Mouse (Mus musculus) A20 (cell line): Measurements from ENCODE around the gene Ptgdr2.

ENCODE experiments used
- DNase-seq: peaks from one replicate; pipeline ENCODE4 v3.0.0-alpha.2; 2011; ENCODE audit warnings: low read depth, low spot score

Ptgdr2 gene

DNA sequence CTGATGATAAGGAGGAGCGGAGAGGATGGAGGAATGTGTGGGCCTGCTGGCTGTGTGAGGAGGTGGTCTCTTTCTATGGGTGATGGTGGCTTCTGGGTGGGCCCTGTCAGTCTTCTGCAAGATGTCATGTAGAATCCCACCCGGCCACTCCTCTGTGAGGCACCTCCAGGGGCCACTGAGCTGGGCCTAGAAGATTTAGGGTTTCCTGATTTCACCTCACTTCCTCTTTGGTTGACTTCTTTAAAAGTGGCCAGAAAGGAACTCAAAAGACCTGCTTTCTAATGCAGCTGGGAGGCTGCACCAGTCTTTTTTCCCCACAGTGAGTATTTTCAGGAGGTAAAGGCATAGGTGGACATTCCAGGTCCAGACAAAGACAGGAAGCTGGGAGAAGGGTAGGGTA lies 6.3 kb upstream of the Ptgdr2 start:
- DNase-seq = peak; percentile 29

- DNase-seq = no peak
These were observed 1.9 kb upstream of the Ptgdr2 start for GRCm38 (mm10) chr19:10935029-10935428.

- DNase-seq = peak; percentile 54
These were observed 883 bp upstream of the Ptgdr2 start for GRCm38 (mm10) chr19:10936077-10936476.

GRCm38 (mm10) chr19:10938771-10939170 lies 1.8 kb downstream of the Ptgdr2 start:
- DNase-seq = no peak

GRCm38 (mm10) chr19:10940097-10940800 lies 3.3 kb downstream of the Ptgdr2 start:
- no peak for DNase-seq

DNA sequence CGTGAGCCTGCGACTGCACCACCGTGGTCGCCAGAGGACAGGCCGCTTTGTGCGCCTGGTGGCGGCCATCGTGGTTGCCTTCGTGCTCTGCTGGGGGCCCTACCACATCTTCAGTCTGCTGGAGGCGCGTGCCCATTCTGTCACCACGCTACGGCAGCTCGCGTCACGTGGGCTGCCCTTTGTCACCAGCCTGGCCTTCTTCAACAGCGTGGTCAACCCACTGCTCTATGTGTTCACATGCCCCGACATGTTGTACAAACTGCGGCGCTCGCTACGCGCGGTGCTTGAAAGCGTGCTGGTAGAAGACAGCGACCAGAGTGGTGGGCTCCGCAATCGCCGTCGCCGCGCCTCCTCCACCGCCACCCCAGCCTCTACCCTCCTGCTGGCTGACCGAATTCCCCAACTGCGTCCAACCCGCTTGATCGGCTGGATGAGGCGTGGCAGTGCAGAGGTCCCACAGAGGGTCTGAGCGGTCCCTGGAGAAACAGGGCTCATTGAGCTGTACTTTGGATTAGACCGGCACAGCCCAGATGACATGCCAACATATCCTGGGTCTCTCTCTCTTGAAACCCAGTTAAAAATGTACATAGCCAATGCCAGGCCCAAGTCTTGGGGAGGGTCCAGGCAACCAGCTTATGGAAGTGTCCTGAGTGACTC lies 4.0 kb downstream of the Ptgdr2 start:
- no peak for DNase-seq

- DNase-seq = peak; percentile 31
These were observed 7.0 kb downstream of the Ptgdr2 start for GRCm38 (mm10) chr19:10943955-10944354.

- DNase-seq = no peak
These were observed 9.5 kb downstream of the Ptgdr2 start for GRCm38 (mm10) chr19:10946506-10946905.

GRCm38 (mm10) chr19:10947219-10947618 lies 10.3 kb downstream of the Ptgdr2 start:
- no peak for DNase-seq

DNA sequence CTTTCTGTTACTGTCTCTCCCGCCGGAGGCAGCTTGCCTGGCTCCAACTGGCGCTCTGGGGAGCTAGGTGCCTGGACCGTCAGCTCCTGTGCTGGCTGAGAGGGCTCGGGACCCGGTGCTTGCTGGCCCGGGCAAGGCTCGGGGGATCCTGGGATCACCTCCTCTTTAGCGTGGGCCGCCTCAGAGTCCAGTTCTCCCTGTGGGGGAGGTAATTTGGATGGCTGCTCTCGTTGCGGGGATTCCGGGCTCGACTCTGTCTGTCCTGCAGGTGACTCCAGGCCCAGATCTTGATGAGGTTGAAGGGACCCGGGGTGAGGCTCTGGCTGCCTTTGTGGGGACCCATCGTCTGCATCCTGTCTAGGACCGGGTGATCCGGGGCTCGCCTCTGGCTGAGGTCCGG lies 11.5 kb downstream of the Ptgdr2 start:
- DNase-seq = peak; percentile 23

- peak; percentile 98 for DNase-seq
These were observed 12.2 kb downstream of the Ptgdr2 start, which contains the start of gene Ccdc86 for GRCm38 (mm10) chr19:10949112-10949511. Gene Ccdc86, minus strand, starts transcription at chr19:10949266.

- no peak for DNase-seq
These were observed 12.6 kb downstream of the Ptgdr2 start for GRCm38 (mm10) chr19:10949558-10949957.

GRCm38 (mm10) chr19:10952021-10952939 lies 15.3 kb downstream of the Ptgdr2 start:
- DNase-seq = no peak

- peak; percentile 75 for DNase-seq
These were observed 22.4 kb downstream of the Ptgdr2 start for GRCm38 (mm10) chr19:10959085-10959977.

DNA sequence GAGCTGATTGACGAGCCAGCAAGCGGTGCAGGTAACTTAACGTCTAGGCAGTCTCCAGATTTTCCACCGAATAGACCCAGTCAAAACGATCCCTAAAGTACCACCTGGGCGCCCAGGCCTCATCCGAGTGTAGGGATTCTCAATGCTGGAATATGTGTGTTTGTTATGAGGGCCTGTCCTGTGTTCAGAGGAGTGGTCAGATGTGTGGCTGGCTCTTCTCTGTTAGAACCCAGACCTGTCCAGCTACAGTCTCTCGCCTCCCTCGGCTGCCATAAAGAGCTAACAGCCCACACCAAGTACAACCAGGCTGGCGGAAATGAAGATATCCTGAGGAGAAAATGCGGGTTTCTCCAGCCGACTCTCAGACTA lies 23.0 kb downstream of the Ptgdr2 start:
- DNase-seq = no peak

DNA sequence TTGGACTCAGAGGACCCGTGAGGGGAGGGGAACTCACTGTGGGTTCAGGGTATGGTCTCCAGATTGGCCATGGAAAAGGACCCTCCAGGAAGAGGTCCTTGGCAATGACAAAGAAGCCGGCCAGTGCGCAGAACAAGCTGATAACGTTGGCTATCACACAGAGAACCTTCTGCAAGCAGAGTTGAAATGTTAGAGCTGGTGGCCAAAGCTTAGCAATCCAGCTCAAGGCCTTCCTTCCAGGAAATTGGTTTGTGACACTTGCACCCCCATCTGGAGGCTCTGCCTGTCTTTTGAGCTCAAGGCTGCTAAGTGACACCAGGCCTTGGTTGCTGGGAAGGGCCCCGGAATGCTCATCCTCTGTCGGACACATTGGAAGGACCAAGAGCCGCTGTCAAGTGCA lies 28.8 kb downstream of the Ptgdr2 start:
- no peak for DNase-seq

DNA sequence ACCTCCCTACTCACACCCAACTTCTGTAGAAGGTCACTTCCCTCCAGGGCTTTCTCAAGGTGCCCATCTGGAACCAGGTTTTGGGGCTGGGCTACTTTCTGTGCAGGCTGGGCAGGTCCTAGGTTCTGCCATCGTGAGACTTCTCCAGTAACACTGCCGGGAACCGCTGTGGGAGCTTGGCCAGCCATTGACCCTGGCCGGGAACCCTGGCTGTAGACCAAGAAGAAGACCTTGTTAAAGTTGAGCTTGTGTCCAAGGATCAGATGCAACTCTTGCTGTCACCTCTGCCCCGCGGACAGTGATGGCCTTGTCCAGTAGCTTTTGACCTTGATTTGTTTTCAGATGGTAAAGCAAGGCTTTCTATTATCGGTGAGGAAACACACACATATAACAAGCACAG lies 31.6 kb downstream of the Ptgdr2 start:
- DNase-seq = no peak

DNA sequence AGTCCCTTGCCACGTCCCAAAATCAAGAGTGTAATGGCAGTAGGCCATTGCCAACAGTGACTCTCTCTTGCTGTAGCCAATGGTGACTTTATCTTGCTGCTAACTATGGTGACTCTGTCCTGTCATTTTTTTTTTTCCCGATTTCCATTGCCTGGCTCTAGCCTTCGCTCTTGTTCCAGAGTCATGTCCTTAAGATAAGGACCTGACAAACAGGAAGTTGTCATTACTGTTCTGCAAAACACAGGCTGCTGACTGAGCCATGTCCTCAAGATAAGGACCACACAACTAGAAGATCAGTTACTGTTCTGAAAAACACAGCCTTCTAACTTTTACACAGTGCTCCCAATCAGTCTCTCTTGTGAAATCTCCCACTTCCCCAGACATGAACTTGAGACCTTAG lies 33.5 kb downstream of the Ptgdr2 start:
- no peak for DNase-seq

DNA sequence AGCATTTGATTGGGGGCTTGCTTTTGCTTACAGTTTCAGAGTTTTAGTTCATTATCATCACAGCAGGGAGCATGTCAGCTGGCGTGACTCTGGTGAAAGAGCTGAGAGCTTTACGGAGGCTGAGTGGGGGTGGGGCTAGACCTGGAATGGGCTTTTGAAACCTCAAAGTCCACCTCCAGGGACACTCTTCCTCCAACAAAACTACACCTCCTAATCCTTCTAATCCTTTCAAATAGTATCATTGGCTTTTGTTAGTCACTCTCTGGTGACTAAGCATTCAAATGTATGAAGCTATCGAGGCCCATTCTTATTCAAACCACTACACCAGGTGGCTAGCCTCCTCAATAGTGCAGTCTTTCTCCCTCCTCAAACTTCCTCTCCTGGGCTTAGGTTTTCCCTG lies 35.7 kb downstream of the Ptgdr2 start:
- DNase-seq = no peak

- DNase-seq = no peak
These were observed 36.2 kb downstream of the Ptgdr2 start for GRCm38 (mm10) chr19:10973187-10973586.

DNA sequence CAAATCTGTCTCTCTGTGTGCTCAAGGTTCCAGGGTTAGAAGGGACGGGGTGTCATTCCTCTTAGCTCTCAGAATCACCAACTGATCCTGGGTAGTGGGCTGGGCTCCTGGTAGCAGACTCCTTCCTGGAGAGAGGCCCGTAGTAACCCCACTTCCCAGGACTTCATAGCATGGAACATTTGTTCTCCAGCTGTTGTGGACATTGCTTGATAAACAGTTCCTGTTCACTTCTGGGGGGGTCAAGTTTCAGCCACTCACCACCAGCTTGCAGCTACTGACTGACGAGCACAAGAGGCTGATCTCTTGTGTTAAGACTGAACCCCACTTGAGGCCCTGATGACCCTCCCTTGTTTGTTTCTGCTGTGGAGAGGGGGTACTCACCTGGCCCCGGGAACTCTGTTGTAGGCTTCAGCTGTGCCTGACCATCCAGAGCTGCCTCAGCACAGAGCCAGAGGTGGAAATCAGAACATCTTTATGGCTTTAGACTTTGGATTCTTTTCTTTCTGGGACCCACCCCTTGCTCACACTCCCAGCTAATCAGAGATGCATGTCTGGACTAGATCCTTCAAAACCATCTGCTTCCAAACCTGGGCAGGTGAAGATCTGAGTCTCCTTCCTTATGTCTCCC lies 37.4 kb downstream of the Ptgdr2 start, which contains the start of gene Ms4a10:
TSS of gene Ms4a10 (minus strand) at position 433 of the 628 bp plus-strand sequence.
- no peak for DNase-seq
